Mouse (Mus musculus) adrenal gland, postnatal 14 days (tissue): ENCODE measurements around the gene Tshz2. TPM values are rescaled to one million over a fixed set of nuclear protein-coding genes. Genes with fewer than 3 reads are reported as not detected.

Source experiments
- DNase-seq: peaks from one replicate; pipeline ENCODE4 v3.0.0; 2021; ENCODE audit warnings: mixed read lengths
- total RNA-seq: library from RNA; stranded (reverse); gene quantifications from 2 replicates; pipeline ENCODE4 v1.2.3, GENCODE M21; 2021

Gene Tshz2
- total RNA-seq, 1 experiment from 2014 or later = 49.7 TPM

DNA sequence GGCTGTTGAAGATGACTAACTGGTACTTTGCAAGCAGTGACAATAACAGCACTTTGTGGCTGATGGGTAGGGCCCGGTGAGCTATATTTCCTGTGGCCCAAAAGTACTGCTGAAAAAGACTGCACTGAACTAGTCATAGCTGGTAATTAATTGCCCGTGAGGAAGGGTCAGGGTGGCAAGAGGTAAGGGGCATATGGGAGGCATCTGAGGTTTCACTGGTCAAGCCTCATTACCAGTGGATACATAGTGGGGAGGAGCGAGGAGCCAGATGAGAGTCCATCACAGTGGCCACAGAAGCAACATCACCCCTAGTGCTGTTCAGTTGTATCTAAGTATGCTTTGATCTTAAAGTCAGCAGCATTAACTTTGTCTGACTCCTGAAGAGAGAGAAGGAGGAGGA lies 2.7 kb upstream of the Tshz2 start:
- DNase-seq = no peak

DNA sequence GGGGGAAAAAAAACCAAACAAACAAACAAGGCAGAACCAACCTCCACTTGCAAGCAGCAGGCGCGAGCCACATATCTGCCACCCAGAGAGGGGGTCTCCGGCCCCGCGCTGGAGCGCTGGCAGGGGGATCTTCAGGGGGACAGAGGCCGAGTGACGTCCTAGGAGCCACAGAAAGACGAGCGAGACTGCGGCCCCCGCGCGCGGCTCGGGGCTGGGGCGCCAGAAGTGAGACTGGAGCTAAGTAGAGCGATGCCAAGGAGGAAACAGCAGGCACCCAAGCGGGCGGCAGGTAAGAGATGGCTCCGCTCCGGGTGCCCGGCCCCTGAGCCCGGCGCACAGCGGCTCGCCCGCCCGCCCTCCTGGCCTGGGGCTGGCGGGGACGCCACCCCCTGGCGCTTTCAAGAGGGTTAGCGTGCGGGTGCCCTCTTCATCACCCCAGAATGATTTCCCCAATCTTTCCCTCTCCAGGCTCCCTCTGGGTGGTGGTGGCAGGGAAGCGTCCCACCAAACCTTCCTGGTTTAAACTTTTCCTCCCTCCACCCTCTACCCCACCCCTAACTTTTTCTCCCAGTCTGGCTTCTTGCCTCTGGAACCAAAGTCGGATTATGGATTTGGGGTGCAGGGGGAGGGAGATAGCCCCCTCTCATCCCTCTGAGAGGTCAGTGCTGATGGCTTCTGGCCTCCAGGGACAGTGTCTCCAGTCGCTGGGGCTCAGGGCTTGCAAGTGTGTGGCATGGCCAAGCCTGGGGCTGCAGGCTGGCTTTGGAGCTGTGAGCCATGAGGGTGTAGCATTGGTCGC lies 877 bp downstream of the Tshz2 start:
- DNase-seq = peak; percentile 58

- DNase-seq = no peak
Observed at GRCm38 (mm10) chr2:169634619-169635382, 2.0 kb downstream of the Tshz2 start.

- peak; percentile 26 for DNase-seq
Observed at GRCm38 (mm10) chr2:169635428-169635827, 2.6 kb downstream of the Tshz2 start.

GRCm38 (mm10) chr2:169636414-169636813 lies 3.6 kb downstream of the Tshz2 start:
- DNase-seq = no peak

DNA sequence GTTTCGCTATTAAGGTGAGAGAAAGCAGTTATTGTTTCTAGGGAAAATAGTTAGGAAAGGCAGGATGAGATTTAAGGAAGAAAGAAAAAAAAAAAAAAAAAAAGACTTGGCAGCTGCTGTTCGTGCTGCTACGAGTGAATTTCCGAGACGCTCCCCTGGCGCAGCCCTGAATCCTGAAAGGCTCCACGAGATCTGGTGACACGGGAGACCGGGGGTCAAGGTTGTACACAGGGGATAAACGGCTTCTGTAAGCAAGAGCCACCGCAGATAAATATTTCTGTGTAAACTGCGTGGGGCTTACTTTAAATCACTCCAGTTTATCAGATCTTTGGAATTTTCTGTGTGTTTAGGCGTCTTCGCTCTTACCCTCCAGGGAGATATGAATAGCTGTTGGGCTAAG lies 8.7 kb downstream of the Tshz2 start:
- DNase-seq = peak; percentile 39

DNA sequence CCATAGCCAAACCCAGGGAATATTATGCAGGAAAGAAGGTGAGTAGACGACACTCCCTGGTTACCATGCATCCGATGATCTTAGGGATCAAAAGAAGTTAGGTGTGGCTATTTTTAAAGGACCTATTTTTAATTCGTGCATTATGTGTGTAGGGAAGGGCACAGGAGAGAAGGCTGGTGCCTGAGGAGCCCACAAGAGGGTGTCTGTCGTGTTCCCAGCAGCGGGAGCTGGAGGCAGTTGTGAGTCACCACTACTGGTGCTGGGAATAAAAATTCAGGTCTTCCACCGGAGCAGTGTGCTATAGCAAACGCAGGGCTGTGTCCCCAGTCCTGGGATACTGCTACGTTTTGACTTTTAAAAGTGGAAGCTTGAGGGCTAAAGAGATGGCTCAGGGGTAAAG lies 9.6 kb downstream of the Tshz2 start:
- no peak for DNase-seq

GRCm38 (mm10) chr2:169647091-169647490 lies 14.3 kb downstream of the Tshz2 start:
- no peak for DNase-seq

- no peak for DNase-seq
Observed at GRCm38 (mm10) chr2:169649262-169649885, 16.6 kb downstream of the Tshz2 start.

DNA sequence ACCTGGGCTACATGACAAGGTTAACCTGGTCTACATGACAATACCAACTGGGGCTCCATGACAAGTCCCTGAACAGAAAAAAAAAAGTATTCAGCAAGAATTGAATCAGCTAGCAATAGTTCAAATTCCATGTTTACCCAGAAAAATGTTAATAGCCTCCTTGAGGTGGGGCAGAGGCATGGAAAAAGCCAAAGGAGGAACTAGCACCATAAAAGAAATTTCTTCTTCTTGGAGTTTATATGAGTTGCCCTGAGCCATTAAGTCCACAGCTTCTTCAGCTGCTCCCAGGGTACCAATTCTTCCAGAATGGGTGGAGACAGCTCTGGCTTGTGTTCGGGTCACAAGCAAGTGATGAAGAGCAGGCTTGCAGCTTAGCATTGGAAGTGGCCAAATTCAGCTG lies 20.5 kb downstream of the Tshz2 start:
- DNase-seq = no peak

- DNase-seq = no peak
Observed at GRCm38 (mm10) chr2:169663792-169664191, 31.0 kb downstream of the Tshz2 start.

DNA sequence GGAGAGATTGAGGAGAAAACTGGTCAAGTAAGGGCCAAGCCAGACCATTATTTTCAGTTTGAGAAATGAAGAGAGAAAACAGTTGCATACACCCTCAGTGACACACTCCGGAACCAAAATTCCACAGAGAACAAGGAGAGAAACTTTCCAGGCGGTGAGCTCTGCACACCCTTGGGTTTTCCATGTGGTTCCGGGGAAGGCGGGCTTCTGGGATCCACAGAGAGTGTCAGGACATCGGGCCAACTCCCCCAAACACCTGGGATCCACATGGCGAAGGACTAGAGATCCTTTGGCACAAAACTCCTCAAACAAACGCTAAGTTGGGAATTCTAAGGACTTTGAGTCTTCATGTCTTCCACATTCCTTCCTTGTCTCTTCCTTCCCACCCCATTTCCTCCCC lies 38.5 kb downstream of the Tshz2 start:
- DNase-seq = no peak

GRCm38 (mm10) chr2:169673786-169674185 lies 41.0 kb downstream of the Tshz2 start:
- DNase-seq = no peak

- DNase-seq = no peak
Observed at GRCm38 (mm10) chr2:169674209-169674608, 41.4 kb downstream of the Tshz2 start.

- no peak for DNase-seq
Observed at GRCm38 (mm10) chr2:169679264-169679663, 46.5 kb downstream of the Tshz2 start.

DNA sequence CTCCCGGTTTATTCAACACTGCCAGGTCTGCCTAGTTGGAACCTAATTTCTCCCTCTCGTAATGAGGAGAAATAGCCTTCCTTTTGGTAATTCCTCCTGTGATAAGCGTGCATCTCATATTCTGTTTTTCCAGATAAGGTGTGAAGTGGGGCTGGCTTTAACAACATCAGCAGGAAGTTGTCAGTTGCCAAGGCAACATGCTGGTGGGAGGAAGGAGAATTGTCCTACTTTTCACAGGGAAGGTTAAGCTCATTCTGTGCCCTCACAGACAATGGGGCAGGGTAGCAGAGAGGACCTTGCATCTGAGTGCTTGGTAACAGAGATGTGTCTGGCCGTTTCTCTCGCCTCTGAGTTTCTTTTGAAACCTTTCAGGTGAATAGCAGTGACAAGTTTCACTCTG lies 47.1 kb downstream of the Tshz2 start:
- DNase-seq = no peak

DNA sequence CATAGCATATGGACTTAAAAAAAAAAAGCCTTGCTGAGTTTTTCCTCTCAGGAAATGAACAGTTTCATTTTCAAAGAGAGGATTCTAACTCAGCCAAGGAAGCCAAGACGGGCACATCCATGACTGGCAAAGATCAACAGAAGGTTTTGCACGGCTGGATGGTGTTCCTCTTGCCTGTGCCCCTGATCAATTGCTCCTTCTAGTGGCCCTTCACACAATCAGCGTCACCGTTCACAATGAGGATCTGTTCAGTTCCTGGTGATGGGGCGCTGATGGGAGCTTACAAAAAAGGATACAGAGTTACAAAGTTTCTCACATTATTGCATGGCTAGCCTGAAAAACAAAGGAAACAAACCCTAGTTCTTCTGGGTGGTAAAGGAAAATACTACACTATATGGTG lies 52.4 kb downstream of the Tshz2 start:
- no peak for DNase-seq

- DNase-seq = no peak
Observed at GRCm38 (mm10) chr2:169685747-169686146, 52.9 kb downstream of the Tshz2 start.

- no peak for DNase-seq
Observed at GRCm38 (mm10) chr2:169686697-169687430, 54.1 kb downstream of the Tshz2 start.

- no peak for DNase-seq
Observed at GRCm38 (mm10) chr2:169690054-169690453, 57.2 kb downstream of the Tshz2 start.

GRCm38 (mm10) chr2:169694494-169694893 lies 61.7 kb downstream of the Tshz2 start:
- DNase-seq = no peak

DNA sequence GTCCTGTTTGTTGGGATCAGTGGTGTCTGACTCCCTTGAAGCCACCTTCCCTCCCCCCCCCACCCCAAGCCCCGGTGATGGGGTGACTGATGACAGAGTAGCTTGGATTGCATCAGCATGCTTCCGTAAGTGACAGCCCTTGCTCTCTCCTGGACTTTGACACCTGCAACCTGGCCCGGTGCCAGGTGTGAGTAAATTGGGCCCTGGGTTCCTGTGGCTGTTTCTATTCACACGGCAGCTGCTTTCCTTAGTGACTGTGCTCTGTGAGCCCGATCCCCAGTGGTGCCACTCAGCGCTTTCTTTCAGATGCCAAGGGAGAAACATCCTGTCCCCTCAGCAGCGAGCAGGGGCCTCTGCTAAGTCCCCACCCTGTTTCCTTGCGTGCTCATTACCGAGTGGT lies 62.2 kb downstream of the Tshz2 start:
- DNase-seq = no peak

DNA sequence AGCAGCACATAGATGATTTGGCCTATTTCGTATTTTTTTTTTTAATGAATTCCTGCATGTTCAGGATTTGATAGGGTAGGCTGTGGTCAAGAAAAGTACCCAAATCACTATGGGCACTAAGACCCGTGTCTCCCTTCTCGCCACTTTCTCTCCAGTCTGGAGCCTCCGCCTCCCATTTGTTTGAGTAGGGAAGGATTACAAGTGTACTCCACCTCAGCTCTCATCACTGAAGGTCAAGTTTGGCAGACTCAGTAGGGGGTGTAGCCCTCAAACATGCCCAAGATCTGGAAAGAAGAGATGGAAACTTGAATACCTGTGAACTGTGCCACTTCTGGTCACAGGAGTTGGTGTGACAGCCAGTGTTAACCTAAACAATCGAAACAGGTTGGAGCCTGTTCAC lies 66.3 kb downstream of the Tshz2 start:
- no peak for DNase-seq
